Mouse (Mus musculus) left cerebral cortex, adult 8-10 months (tissue): Measurements from ENCODE around the gene Gm13941. TPM values are rescaled to one million over a fixed set of nuclear protein-coding genes. Genes with fewer than 3 reads are reported as not detected.

ENCODE experiments used
- DNase-seq, 2 experiments: peaks; one replicate each; pipeline ENCODE4 v3.0.0; 2022; ENCODE audit warnings: low spot score in 2 of 2
- total RNA-seq, 4 experiments: library from RNA; stranded (reverse); gene quantifications; 2 replicates each; pipeline ENCODE4 v1.2.4; 2022

Gene Gm13941
- not detected for total RNA-seq

DNA sequence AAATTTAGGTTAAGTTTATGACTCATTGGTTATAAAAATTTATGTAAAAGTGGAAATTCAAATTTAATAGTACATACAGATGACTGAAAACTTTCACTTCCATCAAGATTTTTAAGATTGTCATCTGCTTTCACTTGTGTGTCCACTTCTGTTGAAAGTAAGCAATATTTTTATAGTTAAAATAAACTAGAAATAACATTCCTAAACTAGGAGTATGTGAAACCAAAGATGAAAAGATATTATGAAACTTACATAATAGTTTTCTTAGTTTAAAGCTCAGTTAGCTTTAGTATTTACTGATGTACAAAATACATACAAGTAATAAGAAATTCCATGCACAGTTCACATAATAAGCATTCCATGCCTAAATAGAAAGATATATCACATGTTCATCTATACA is at the start of gene Gm13941:
Gm13941 (minus strand) TSS at position 101 of the 400 bp plus-strand sequence.
- no peak for DNase-seq

DNA sequence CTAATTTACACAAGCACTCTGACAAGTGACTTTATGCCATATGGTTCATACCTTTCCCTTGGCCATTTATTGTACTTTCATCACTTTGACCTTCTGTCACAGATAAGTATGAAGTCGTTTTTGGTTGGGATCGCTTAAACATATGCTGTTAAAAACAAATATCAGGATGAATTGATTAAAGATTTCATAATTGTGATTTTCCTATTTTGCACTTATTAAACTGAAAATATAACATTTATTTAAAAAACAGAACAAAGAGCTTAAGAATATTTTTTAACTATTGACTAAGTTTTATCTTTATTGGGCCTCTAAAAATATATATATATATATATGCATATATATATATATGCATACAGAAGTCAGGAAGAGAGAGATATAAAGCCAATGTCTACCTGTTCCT is 47.1 kb upstream of the Gm13941 start, which contains the start of gene Gm15130:
Gm15130 (minus strand) TSS at position 101 of the 400 bp plus-strand sequence.
- no peak for DNase-seq

DNA sequence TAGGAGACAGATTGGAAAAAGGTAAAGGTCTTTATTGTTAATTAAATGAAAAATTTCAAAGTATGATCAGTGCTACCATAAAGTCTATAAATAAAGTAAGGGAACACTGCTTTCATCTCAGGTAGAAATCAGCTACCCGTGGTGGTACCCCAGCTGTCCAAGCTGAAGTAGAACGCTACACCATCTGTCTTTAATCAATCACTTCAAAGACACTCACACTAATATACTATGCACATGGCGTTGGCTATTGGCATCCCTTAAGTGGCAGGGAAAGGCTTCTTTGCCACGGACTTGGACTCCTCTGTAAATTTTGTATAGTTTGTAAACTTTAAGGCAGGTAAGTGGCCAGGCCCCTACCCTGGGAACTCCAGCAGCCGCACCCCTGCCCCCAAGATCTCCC is 30.0 kb upstream of the Gm13941 start:
- no peak for DNase-seq

DNA sequence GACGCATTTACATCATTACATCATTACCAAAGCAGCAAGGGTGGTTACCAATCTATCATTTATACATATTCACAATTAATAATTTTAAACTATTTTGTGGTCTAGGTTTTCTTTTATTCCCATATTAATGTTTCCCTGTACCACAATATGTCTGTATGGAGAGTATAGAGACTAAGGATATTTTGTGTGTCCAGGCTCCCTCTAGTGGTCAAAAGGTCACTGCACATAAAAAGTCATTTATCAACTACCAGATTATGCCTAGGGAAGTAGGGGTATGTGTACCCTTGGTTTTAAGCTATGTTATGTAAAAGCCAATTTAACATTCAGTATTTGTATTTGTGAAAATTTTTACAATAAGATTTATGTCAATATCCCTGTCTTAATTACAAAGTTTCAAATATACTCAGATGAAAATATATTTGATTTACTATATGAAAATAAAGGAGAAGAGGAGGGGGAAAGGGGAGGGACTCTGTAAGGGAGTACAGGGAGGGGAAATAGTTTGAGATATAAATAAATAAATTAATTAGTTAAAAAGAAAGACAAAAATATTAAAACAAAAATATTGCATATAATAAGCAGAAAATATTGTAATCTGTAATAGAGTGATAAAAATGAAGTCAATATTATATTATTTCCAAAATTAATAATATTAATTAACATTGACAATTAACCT is 47.1 kb downstream of the Gm13941 start:
- DNase-seq = no peak

Other genes with a start within 250 kb of the Gm13941 start
- gene Ano3, start 155.1 kb downstream of the Gm13941 start, total RNA-seq = 100 to 1,000 TPM in 2 of 4 experiments, 10 to 100 TPM in 2; 87.5 to 103 (median 95.5) TPM
- gene Gm15130, start 47.0 kb upstream of the Gm13941 start, total RNA-seq = not detected
- not detected for gene 4930430A15Rik, start 123.6 kb upstream of the Gm13941 start, total RNA-seq
- gene Olfr1275, start 129.3 kb upstream of the Gm13941 start, total RNA-seq = not detected
- not detected for gene Olfr1276, start 148.5 kb upstream of the Gm13941 start, total RNA-seq
- gene Olfr1277, start 168.1 kb upstream of the Gm13941 start, total RNA-seq = not detected
- not detected for gene Olfr1278, start 184.2 kb upstream of the Gm13941 start, total RNA-seq
- not detected for gene Olfr1279, start 194.7 kb upstream of the Gm13941 start, total RNA-seq
- not detected for gene Olfr1280, start 208.0 kb upstream of the Gm13941 start, total RNA-seq
- gene Olfr1281, start 220.5 kb upstream of the Gm13941 start, total RNA-seq = not detected
- gene Olfr1282, start 230.1 kb upstream of the Gm13941 start, total RNA-seq = not detected